Comparison of ENCODE assay signal across 17 mouse cellular contexts in genomic region chr4:134814229-134814571, GRCm38 (mm10). TPM values are rescaled to one million over a fixed set of nuclear protein-coding genes. Genes with fewer than 3 reads are reported as not detected.
DNase-seq lines count a peak whose midpoint lies in the region; ATAC-seq and TF ChIP-seq lines count a peak whose summit lies in the region.
"Had no signal": no experiment of that assay in that cellular context is flagged by ENCODE, and none has a peak within 500 bp of the region (broad histone marks: within the 10 kb centered on the region; RNA-seq: fewer than 3 reads in every experiment).

No protein-coding gene starts in this region.

- H3K4me1 ChIP-seq in heart, postnatal 0 days (ENCODE audit: control insufficient read depth, insufficient read depth) = 0 out of 2 replicates have a peak, but pooled peaks cover 11% of the 10 kb centered on the region
- peaks cover 9% of the 10 kb centered on the region for H3K4me1 ChIP-seq in small intestine, adult 2 months (ENCODE audit: control insufficient read depth, insufficient read depth, insufficient read length, low read length)
- H3K4me1 ChIP-seq in hindbrain, embryonic 11.5 days (replicated peaks; ENCODE audit: control insufficient read depth, insufficient read depth, low read length) = no peaks in the 10 kb centered on the region

- no peak overlapping the region for H3K27ac ChIP-seq in heart, postnatal 0 days (ENCODE audit: low read depth)
- peak overlapping the region; percentile 94 for H3K27ac ChIP-seq in small intestine, adult 2 months (ENCODE audit: insufficient read depth, low read depth, low read length)
- H3K27ac ChIP-seq in hindbrain, embryonic 11.5 days (ENCODE audit: low read depth, low read length) = no peak overlapping the region
- H3K27ac ChIP-seq: embryonic facial prominence, embryonic 10.5 days; hindbrain, postnatal 0 days; kidney, postnatal 0 days; midbrain, embryonic 15.5 days had no signal

- no peaks in the 10 kb centered on the region for H3K27me3 ChIP-seq in heart, postnatal 0 days (ENCODE audit: control insufficient read depth, insufficient read depth, low read length)
- H3K27me3 ChIP-seq in small intestine, adult 2 months (ENCODE audit: control insufficient read depth, insufficient read depth, low read length) = no peaks in the 10 kb centered on the region
- no peaks in the 10 kb centered on the region for H3K27me3 ChIP-seq in hindbrain, embryonic 11.5 days (ENCODE audit: control insufficient read depth, insufficient read depth, low read length)
- H3K27me3 ChIP-seq: midbrain, embryonic 15.5 days; Patski had no signal

- H3K4me2 ChIP-seq in heart, postnatal 0 days (ENCODE audit: low read depth, low read length) = no peak overlapping the region
- H3K4me2 ChIP-seq in hindbrain, embryonic 11.5 days (replicated peaks; ENCODE audit: low read depth, low read length) = no peak overlapping the region
- H3K4me2 ChIP-seq: midbrain, embryonic 15.5 days had no signal

- DNase-seq in heart, postnatal 0 days (ENCODE audit: low spot score) = no peak
- no peak for DNase-seq in heart, adult 8-10 months (ENCODE audit: low spot score)
- peak; percentile 38 for DNase-seq in ovary, adult 18-20 months (ENCODE audit: low spot score)
- no peak for DNase-seq in ovary, postnatal 14 days (ENCODE audit: low spot score)
- DNase-seq in adrenal gland, postnatal 14 days = peak; percentile 80
- no peak for DNase-seq in hindbrain, embryonic 11.5 days (ENCODE audit: low spot score)
- DNase-seq: gastrocnemius, postnatal 10 days had no signal

- H3K36me3 ChIP-seq in heart, postnatal 0 days (replicated peaks; ENCODE audit: control insufficient read depth, insufficient read depth, low read length) = peaks cover 27% of the 10 kb centered on the region
- H3K36me3 ChIP-seq in small intestine, adult 2 months (ENCODE audit: control insufficient read depth, insufficient read depth, low read length) = peaks cover 21% of the 10 kb centered on the region
- peaks cover 4% of the 10 kb centered on the region; the same call in 1 of the 2 replicates for H3K36me3 ChIP-seq in hindbrain, embryonic 11.5 days (ENCODE audit: control insufficient read depth, insufficient read depth, low read length)

- 70% methylated on average over 4 of the region's 4 CpGs for WGBS in heart, postnatal 0 days
- 51% methylated on average over 4 of the region's 4 CpGs for WGBS in small intestine, adult 2 months
- WGBS in hindbrain, embryonic 11.5 days = 94% methylated on average over 4 of the region's 4 CpGs

- H3K9ac ChIP-seq in heart, postnatal 0 days (replicated peaks; ENCODE audit: low read depth, low read length) = no peak overlapping the region
- H3K9ac ChIP-seq in hindbrain, embryonic 11.5 days (ENCODE audit: low read depth, low read length) = no peak overlapping the region
- H3K9ac ChIP-seq: midbrain, embryonic 15.5 days had no signal

- H3K4me3 ChIP-seq in heart, postnatal 0 days (ENCODE audit: low read depth, low read length) = no peak overlapping the region
- no peak overlapping the region for H3K4me3 ChIP-seq in small intestine, adult 2 months (ENCODE audit: low read depth, low read length)
- no peak overlapping the region for H3K4me3 ChIP-seq in hindbrain, embryonic 11.5 days (ENCODE audit: low read depth, low read length)
- H3K4me3 ChIP-seq: embryonic facial prominence, embryonic 10.5 days; erythroblast, embryonic 14.5 days; midbrain, embryonic 15.5 days had no signal

- no peaks in the 10 kb centered on the region for H3K9me3 ChIP-seq in heart, postnatal 0 days (replicated peaks; ENCODE audit: control insufficient read depth, low read length)
- no peaks in the 10 kb centered on the region for H3K9me3 ChIP-seq in hindbrain, embryonic 11.5 days (ENCODE audit: control insufficient read depth, low read length)
- H3K9me3 ChIP-seq: embryonic facial prominence, embryonic 10.5 days; midbrain, embryonic 15.5 days had no signal

- TF ChIP-seq CTCF in heart, postnatal 0 days (IDR thresholded peaks at IDR 0.05; ENCODE audit: low read depth) = no peak
- no peak for TF ChIP-seq CTCF in small intestine, adult 2 months (IDR thresholded peaks at IDR 0.05; ENCODE audit: extremely low read depth, insufficient read length, insufficient replicate concordance, low read depth, low read length)

- peak; percentile 51 for ATAC-seq in heart, postnatal 0 days (ENCODE audit: insufficient read depth, low read depth)
- ATAC-seq in hindbrain, embryonic 11.5 days (ENCODE audit: low FRiP score) = no peak
- ATAC-seq: CD4-positive, CD25-positive, alpha-beta regulatory T cell, adult 4 months; forebrain, embryonic 16.5 days; hindbrain, postnatal 0 days; lung, postnatal 0 days; midbrain, embryonic 15.5 days; Patski had no signal

- TF ChIP-seq EP300 in heart, postnatal 0 days (IDR thresholded peaks at IDR 0.05; ENCODE audit: low read depth) = no peak

- no peak for TF ChIP-seq POLR2A in small intestine, adult 2 months (IDR thresholded peaks at IDR 0.05; ENCODE audit: low read depth, low read length)

RNA-seq across cellular contexts. Expression of gene Maco1, which starts 38.9 kb away (rescaled TPM):
- total RNA-seq in heart, postnatal 0 days (2014; rRNA removed; ENCODE audit: low replicate concordance) = 23.5 and 32.1 TPM in 2 replicates
- polyA plus RNA-seq in heart, postnatal 0 days (2015; fragmentation: Nextera tagmentation; extraction: Ambion mirVana) = 21.7 and 21.8 TPM in 2 replicates
- total RNA-seq in heart, adult 8-10 months (2022) = 10 to 100 TPM; 21.1 to 25.0 (median 23.2) TPM
- 35.3 and 35.6 TPM in 2 replicates for total RNA-seq in adrenal gland, postnatal 14 days (2021)
- 6.7 and 8.1 TPM in 2 replicates for polyA plus RNA-seq in small intestine, adult 2 months (2012; rRNA removed)
- 59.0 and 73.1 TPM in 2 replicates for polyA plus RNA-seq in hindbrain, embryonic 11.5 days (2014; fragmentation: Nextera tagmentation; extraction: Ambion mirVana)

RNA-seq across cellular contexts. Expression of gene Ldlrap1, which starts 46.4 kb away (rescaled TPM):
- total RNA-seq in heart, postnatal 0 days (2014; rRNA removed; ENCODE audit: low replicate concordance) = 9.4 and 31.8 TPM in 2 replicates
- polyA plus RNA-seq in heart, postnatal 0 days (2015; fragmentation: Nextera tagmentation; extraction: Ambion mirVana) = 11.6 and 12.3 TPM in 2 replicates
- 10 to 100 TPM; 12.1 to 15.3 (median 13.0) TPM for total RNA-seq in heart, adult 8-10 months (2022)
- 46.4 and 53.1 TPM in 2 replicates for total RNA-seq in adrenal gland, postnatal 14 days (2021)
- polyA plus RNA-seq in small intestine, adult 2 months (2012; rRNA removed) = 10.8 and 11.2 TPM in 2 replicates
- 4.3 and 5.6 TPM in 2 replicates for polyA plus RNA-seq in hindbrain, embryonic 11.5 days (2014; fragmentation: Nextera tagmentation; extraction: Ambion mirVana)

RNA-seq across cellular contexts. Expression of gene Rhd, which starts 50.1 kb away (rescaled TPM):
- total RNA-seq in heart, postnatal 0 days (2014; rRNA removed; ENCODE audit: low replicate concordance) = 5.3 and 7.7 TPM in 2 replicates
- 10.1 and 10.3 TPM in 2 replicates for polyA plus RNA-seq in heart, postnatal 0 days (2015; fragmentation: Nextera tagmentation; extraction: Ambion mirVana)
- total RNA-seq in heart, adult 8-10 months (2022) = 10 to 100 TPM in 1 of 4 experiments, 1 to 10 TPM in 3; 8.4 to 10.2 (median 8.5) TPM
- total RNA-seq in adrenal gland, postnatal 14 days (2021) = 1.1 and 8.4 TPM in 2 replicates
- polyA plus RNA-seq in small intestine, adult 2 months (2012; rRNA removed) = not detected in 2 replicates
- polyA plus RNA-seq in hindbrain, embryonic 11.5 days (2014; fragmentation: Nextera tagmentation; extraction: Ambion mirVana) = 15.1 and 19.4 TPM in 2 replicates

Comparison
In these comparisons a context has a peak if more than half of its experiments do, and no peak if none do; other contexts are left out.
1. DNase-seq: peak in ovary, adult 18-20 months (single experiment) and adrenal gland, postnatal 14 days (single experiment); none in heart, postnatal 0 days (single experiment), heart, adult 8-10 months (single experiment), ovary, postnatal 14 days (single experiment) and hindbrain, embryonic 11.5 days (single experiment).